Mouse (Mus musculus) liver, embryonic 14.5 days (tissue): ENCODE data around the gene Ctrc.

Experiments
- CTCF ChIP-seq: IDR thresholded peaks from 2 replicates; pipeline ENCODE4 v1.5.1; 2016; ENCODE audit warnings: antibody characterized with exemption, low read depth, control low read depth
- EP300 ChIP-seq: IDR thresholded peaks from 2 replicates; pipeline ENCODE4 v1.6.1; 2016; ENCODE audit warnings: antibody characterized with exemption, low read depth

GRCm38 (mm10) chr4:141805886-141806285 lies 40.3 kb downstream of the Ctrc start:
- no peak for TF ChIP-seq CTCF
- no peak for TF ChIP-seq EP300
